Mouse (Mus musculus): ENCODE measurements around the gene Cpne4. TPM values are rescaled to one million over a fixed set of nuclear protein-coding genes. Genes with fewer than 3 reads are reported as not detected.

The Cpne4 gene
- polyA plus RNA-seq, 1 experiment from 2014 or later: 0.73 TPM

DNA sequence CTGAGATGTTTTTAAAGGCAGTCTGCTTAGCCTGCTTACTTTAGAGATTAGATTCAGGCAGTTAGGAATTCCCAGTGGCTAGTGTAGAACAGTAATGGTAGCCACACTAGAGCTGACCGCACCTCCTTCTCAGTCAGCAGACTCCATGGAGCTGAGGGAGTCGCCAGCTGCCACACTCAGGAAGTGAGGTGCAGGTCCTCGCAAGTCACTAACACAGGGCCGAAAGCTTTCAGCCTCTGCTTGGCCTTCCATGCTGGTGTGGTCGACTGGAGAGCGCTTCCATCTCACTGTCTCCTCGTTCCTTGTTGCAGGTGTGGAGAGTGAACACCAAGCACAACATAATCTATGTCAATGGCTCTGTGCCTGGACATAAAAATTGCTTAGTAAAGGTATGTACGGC lies 527.8 kb downstream of the Cpne4 start:
- no peak for ATAC-seq
- H3K4me2 ChIP-seq (replicated peaks): no peak overlapping the region
- no peaks in the 10 kb centered on the region for H3K4me1 ChIP-seq (replicated peaks)
- no peaks in the 10 kb centered on the region for H3K27me3 ChIP-seq (replicated peaks)
- 91% methylated on average over 8 of the region's 8 CpGs for WGBS
- H3K9me3 ChIP-seq: no peaks in the 10 kb centered on the region
- H3K36me3 ChIP-seq: peaks cover 14% of the 10 kb centered on the region
- H3K9ac ChIP-seq: no peak overlapping the region
- no peak overlapping the region for H3K4me3 ChIP-seq (replicated peaks)
- H3K27ac ChIP-seq: no peak overlapping the region

DNA sequence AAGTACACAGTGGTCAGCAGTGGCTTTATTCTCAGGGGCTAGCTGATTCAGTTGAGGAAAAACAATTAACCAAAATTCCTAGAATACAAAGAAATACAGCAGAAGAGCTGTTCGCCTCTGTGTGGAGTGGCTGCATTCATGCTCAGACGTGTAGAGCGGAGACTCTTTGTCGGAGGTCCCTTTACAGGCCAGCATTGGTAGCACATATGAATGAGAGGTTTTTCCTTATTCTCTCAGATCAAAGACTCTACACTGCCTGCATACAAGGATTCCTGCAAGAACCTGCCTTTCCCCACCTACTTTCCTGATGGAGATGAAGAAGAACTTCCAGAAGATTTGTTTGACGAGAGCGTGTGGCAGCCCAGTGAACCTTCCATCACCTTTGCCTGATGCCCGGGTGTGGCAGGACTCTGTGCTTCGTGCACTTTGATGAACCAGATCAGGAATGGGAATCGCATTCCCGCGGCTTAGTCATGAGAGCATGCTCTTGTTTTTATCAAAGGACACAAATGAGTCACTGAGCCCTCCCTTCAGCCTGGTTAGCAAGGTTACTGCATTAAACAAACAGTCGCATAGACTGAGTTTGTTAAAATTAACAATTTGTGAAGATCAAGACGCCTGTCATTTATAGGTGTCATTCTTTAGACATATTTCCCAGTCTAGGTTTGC lies 529.8 kb downstream of the Cpne4 start:
- no peak overlapping the region for H3K4me3 ChIP-seq (replicated peaks)
- no peak overlapping the region for H3K27ac ChIP-seq
- H3K27me3 ChIP-seq (replicated peaks): no peaks in the 10 kb centered on the region
- H3K9me3 ChIP-seq: no peaks in the 10 kb centered on the region
- H3K9ac ChIP-seq: no peak overlapping the region
- no peaks in the 10 kb centered on the region for H3K4me1 ChIP-seq (replicated peaks)
- no peak overlapping the region for H3K4me2 ChIP-seq (replicated peaks)
- WGBS: 86% methylated on average over 13 of the region's 13 CpGs
- peaks cover 10% of the 10 kb centered on the region for H3K36me3 ChIP-seq
- no peak for ATAC-seq

DNA sequence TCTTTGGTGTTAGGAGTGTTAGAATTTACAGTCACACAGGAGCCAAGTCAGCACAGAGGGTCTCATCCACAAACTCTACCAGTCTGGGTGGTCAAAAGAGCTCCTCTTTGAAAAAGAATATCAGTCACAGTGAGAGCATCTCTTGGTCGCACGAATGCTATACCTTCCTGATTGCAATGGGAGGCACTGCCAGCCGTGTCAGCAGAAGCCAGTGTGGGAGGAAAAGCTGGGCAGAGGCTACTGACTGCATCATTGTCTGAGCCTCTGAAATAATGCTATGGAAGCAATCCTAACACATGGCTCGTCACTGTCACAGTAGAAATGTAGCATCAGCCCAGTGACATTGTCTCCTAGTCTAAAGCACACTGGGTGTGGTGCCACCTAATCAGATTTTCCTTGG lies 531.4 kb downstream of the Cpne4 start:
- 89% methylated on average over 4 of the region's 4 CpGs for WGBS
- no peak overlapping the region for H3K9ac ChIP-seq
- H3K4me1 ChIP-seq (replicated peaks): no peaks in the 10 kb centered on the region
- H3K36me3 ChIP-seq: peaks cover 4% of the 10 kb centered on the region; the same call in 1 of the 2 replicates
- H3K27ac ChIP-seq: no peak overlapping the region
- H3K4me3 ChIP-seq (replicated peaks): no peak overlapping the region
- H3K9me3 ChIP-seq: no peaks in the 10 kb centered on the region
- no peak for ATAC-seq
- H3K27me3 ChIP-seq (replicated peaks): no peaks in the 10 kb centered on the region
- no peak overlapping the region for H3K4me2 ChIP-seq (replicated peaks)

DNA sequence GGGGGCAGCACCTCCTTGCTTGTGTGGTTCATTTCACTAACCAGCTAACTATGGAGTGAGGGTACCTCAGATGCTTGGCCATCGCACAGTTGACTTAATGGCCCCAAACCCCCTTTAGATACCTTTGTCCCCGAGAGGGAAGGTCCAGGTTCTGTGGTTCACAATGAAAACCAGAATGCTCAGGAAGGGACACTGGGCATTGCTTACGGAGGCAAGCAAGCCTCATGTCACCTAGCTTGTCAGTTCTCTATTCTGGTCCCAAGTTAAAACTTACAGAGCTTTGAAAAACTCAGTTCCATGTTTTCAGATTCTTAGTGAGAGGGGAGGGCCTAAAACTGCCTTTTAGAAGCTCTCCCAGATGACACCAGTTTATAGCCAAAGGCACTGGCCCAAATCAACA lies 533.2 kb downstream of the Cpne4 start:
- Histone ChIP-seq H3K9ac (no peak overlapping the region), H3K9me3 (no peaks in the 10 kb centered on the region), H3K36me3 (peaks cover 4% of the 10 kb centered on the region; the same call in 1 of the 2 replicates), H3K27me3 (replicated peaks) (no peaks in the 10 kb centered on the region), H3K4me1 (replicated peaks) (no peaks in the 10 kb centered on the region), H3K27ac (no peak overlapping the region), H3K4me2 (replicated peaks) (no peak overlapping the region), H3K4me3 (replicated peaks) (no peak overlapping the region)
- no peak for ATAC-seq
- 96% methylated on average over 3 of the region's 3 CpGs for WGBS

Other genes with a start within 250 kb of the Cpne4 start
- gene Acpp, start 209.5 kb upstream of the Cpne4 start, polyA plus RNA-seq (2015; fragmentation: Nextera tagmentation; extraction: Ambion mirVana): 1.5 TPM in 2 replicates

Measured in intestine, embryonic 15.5 days (tissue).